Mouse (Mus musculus): Measurements from ENCODE around the gene Col8a2. TPM values are rescaled to one million over a fixed set of nuclear protein-coding genes. Genes with fewer than 3 reads are reported as not detected.

Gene Col8a2
- 2.1 and 3.6 TPM in 2 replicates for polyA plus RNA-seq (2015; fragmentation: Nextera tagmentation; extraction: Ambion mirVana)

- 3% methylated on average over 30 of the region's 42 CpGs for WGBS
- Histone ChIP-seq H3K27ac (ENCODE audit: low read length) (no peak within 1 kb of the TSS), H3K9me3 (ENCODE audit: control insufficient read depth, low read length) (peaks cover 6% of the 10 kb centered on the region; the same call in 1 of the 2 replicates), H3K36me3 (ENCODE audit: control insufficient read depth, insufficient read depth) (no peaks in the 10 kb centered on the region), H3K27me3 (replicated peaks; ENCODE audit: control insufficient read depth, insufficient read depth, low read length) (peaks cover 27% of the 10 kb centered on the region), H3K4me3 (replicated peaks; ENCODE audit: low read length) (peak within 1 kb of the TSS; percentile 27), H3K4me1 (replicated peaks; ENCODE audit: control insufficient read depth, insufficient read depth, low read length) (peaks cover 4% of the 10 kb centered on the region; the same call in 1 of the 2 replicates), H3K9ac (replicated peaks; ENCODE audit: low read depth, low read length) (no peak within 1 kb of the TSS), H3K4me2 (ENCODE audit: low read length) (peak within 1 kb of the TSS; percentile 33)
- ATAC-seq, result no peak
These were observed at the start of gene Col8a2 for GRCm38 (mm10) chr4:126286492-126286891. Gene Col8a2, plus strand, starts transcription at chr4:126286793.

- peaks cover 49% of the 10 kb centered on the region for H3K36me3 ChIP-seq (ENCODE audit: control insufficient read depth, insufficient read depth)
- WGBS, result 48% methylated on average over 5 of the region's 5 CpGs
- no peak overlapping the region for H3K9ac ChIP-seq (replicated peaks; ENCODE audit: low read depth, low read length)
- H3K27ac ChIP-seq (ENCODE audit: low read length), result no peak overlapping the region
- no peak overlapping the region for H3K4me3 ChIP-seq (replicated peaks; ENCODE audit: low read length)
- H3K27me3 ChIP-seq (replicated peaks; ENCODE audit: control insufficient read depth, insufficient read depth, low read length), result no peaks in the 10 kb centered on the region
- 0 out of 2 replicates have a peak, but pooled peaks have one; percentile 24 for ATAC-seq
- H3K4me1 ChIP-seq (replicated peaks; ENCODE audit: control insufficient read depth, insufficient read depth, low read length), result peaks cover 6% of the 10 kb centered on the region
- no peak overlapping the region for H3K4me2 ChIP-seq (ENCODE audit: low read length)
- H3K9me3 ChIP-seq (ENCODE audit: control insufficient read depth, low read length), result no peaks in the 10 kb centered on the region
These were observed 48.8 kb upstream of the Col8a2 start for GRCm38 (mm10) chr4:126237721-126238242.

- H3K27ac ChIP-seq (ENCODE audit: low read length), result no peak overlapping the region
- ATAC-seq, result no peak
- no peak overlapping the region for H3K9ac ChIP-seq (replicated peaks; ENCODE audit: low read depth, low read length)
- no peaks in the 10 kb centered on the region for H3K27me3 ChIP-seq (replicated peaks; ENCODE audit: control insufficient read depth, insufficient read depth, low read length)
- WGBS, result 90% methylated on average over 13 of the region's 13 CpGs
- peaks cover 6% of the 10 kb centered on the region for H3K4me1 ChIP-seq (replicated peaks; ENCODE audit: control insufficient read depth, insufficient read depth, low read length)
- peaks cover 28% of the 10 kb centered on the region for H3K36me3 ChIP-seq (ENCODE audit: control insufficient read depth, insufficient read depth)
- H3K4me2 ChIP-seq (ENCODE audit: low read length), result no peak overlapping the region
- H3K4me3 ChIP-seq (replicated peaks; ENCODE audit: low read length), result no peak overlapping the region
- H3K9me3 ChIP-seq (ENCODE audit: control insufficient read depth, low read length), result no peaks in the 10 kb centered on the region
These were observed 46.6 kb upstream of the Col8a2 start for GRCm38 (mm10) chr4:126239862-126240475.

- H3K27ac ChIP-seq (ENCODE audit: low read length), result no peak overlapping the region
- H3K4me3 ChIP-seq (replicated peaks; ENCODE audit: low read length), result no peak overlapping the region
- no peak overlapping the region for H3K9ac ChIP-seq (replicated peaks; ENCODE audit: low read depth, low read length)
- peaks cover 18% of the 10 kb centered on the region for H3K36me3 ChIP-seq (ENCODE audit: control insufficient read depth, insufficient read depth)
- peaks cover 6% of the 10 kb centered on the region for H3K4me1 ChIP-seq (replicated peaks; ENCODE audit: control insufficient read depth, insufficient read depth, low read length)
- H3K9me3 ChIP-seq (ENCODE audit: control insufficient read depth, low read length), result no peaks in the 10 kb centered on the region
- ATAC-seq, result no peak
- no peak overlapping the region for H3K4me2 ChIP-seq (ENCODE audit: low read length)
- no peaks in the 10 kb centered on the region for H3K27me3 ChIP-seq (replicated peaks; ENCODE audit: control insufficient read depth, insufficient read depth, low read length)
- 55% methylated on average over 9 of the region's 9 CpGs for WGBS
These were observed 44.6 kb upstream of the Col8a2 start for GRCm38 (mm10) chr4:126241956-126242355.

GRCm38 (mm10) chr4:126242510-126242909, 44.1 kb upstream of the Col8a2 start:
- WGBS, result 88% methylated on average over 6 of the region's 6 CpGs
- no peak overlapping the region for H3K9ac ChIP-seq (replicated peaks; ENCODE audit: low read depth, low read length)
- H3K27me3 ChIP-seq (replicated peaks; ENCODE audit: control insufficient read depth, insufficient read depth, low read length), result no peaks in the 10 kb centered on the region
- no peak for ATAC-seq
- H3K4me3 ChIP-seq (replicated peaks; ENCODE audit: low read length), result no peak overlapping the region
- H3K4me1 ChIP-seq (replicated peaks; ENCODE audit: control insufficient read depth, insufficient read depth, low read length), result peaks cover 6% of the 10 kb centered on the region
- no peak overlapping the region for H3K4me2 ChIP-seq (ENCODE audit: low read length)
- no peaks in the 10 kb centered on the region for H3K9me3 ChIP-seq (ENCODE audit: control insufficient read depth, low read length)
- peaks cover 16% of the 10 kb centered on the region for H3K36me3 ChIP-seq (ENCODE audit: control insufficient read depth, insufficient read depth)
- no peak overlapping the region for H3K27ac ChIP-seq (ENCODE audit: low read length)

GRCm38 (mm10) chr4:126246202-126246889, 40.2 kb upstream of the Col8a2 start:
- Histone ChIP-seq H3K9ac (replicated peaks; ENCODE audit: low read depth, low read length) (no peak overlapping the region), H3K4me2 (ENCODE audit: low read length) (no peak overlapping the region), H3K9me3 (ENCODE audit: control insufficient read depth, low read length) (no peaks in the 10 kb centered on the region), H3K4me3 (replicated peaks; ENCODE audit: low read length) (no peak overlapping the region), H3K4me1 (replicated peaks; ENCODE audit: control insufficient read depth, insufficient read depth, low read length) (peaks cover 22% of the 10 kb centered on the region), H3K27ac (ENCODE audit: low read length) (no peak overlapping the region), H3K36me3 (ENCODE audit: control insufficient read depth, insufficient read depth) (peaks cover 5% of the 10 kb centered on the region), H3K27me3 (replicated peaks; ENCODE audit: control insufficient read depth, insufficient read depth, low read length) (no peaks in the 10 kb centered on the region)
- 82% methylated on average over 13 of the region's 13 CpGs for WGBS
- ATAC-seq, result no peak

GRCm38 (mm10) chr4:126248261-126248868, 38.2 kb upstream of the Col8a2 start:
- H3K9ac ChIP-seq (replicated peaks; ENCODE audit: low read depth, low read length), result peak overlapping the region; percentile 5
- peaks cover 42% of the 10 kb centered on the region for H3K4me1 ChIP-seq (replicated peaks; ENCODE audit: control insufficient read depth, insufficient read depth, low read length)
- no peaks in the 10 kb centered on the region for H3K9me3 ChIP-seq (ENCODE audit: control insufficient read depth, low read length)
- no peaks in the 10 kb centered on the region for H3K36me3 ChIP-seq (ENCODE audit: control insufficient read depth, insufficient read depth)
- WGBS, result 10% methylated on average over 11 of the region's 11 CpGs
- no peak overlapping the region for H3K4me2 ChIP-seq (ENCODE audit: low read length)
- ATAC-seq, result peak; percentile 56; the same call in 1 of the 2 replicates
- H3K4me3 ChIP-seq (replicated peaks; ENCODE audit: low read length), result no peak overlapping the region
- H3K27me3 ChIP-seq (replicated peaks; ENCODE audit: control insufficient read depth, insufficient read depth, low read length), result no peaks in the 10 kb centered on the region
- peak overlapping the region; percentile 5 for H3K27ac ChIP-seq (ENCODE audit: low read length)

- Histone ChIP-seq H3K4me1 (replicated peaks; ENCODE audit: control insufficient read depth, insufficient read depth, low read length) (peaks cover 58% of the 10 kb centered on the region), H3K27me3 (replicated peaks; ENCODE audit: control insufficient read depth, insufficient read depth, low read length) (no peaks in the 10 kb centered on the region), H3K4me2 (ENCODE audit: low read length) (no peak overlapping the region), H3K36me3 (ENCODE audit: control insufficient read depth, insufficient read depth) (no peaks in the 10 kb centered on the region), H3K27ac (ENCODE audit: low read length) (no peak overlapping the region), H3K9me3 (ENCODE audit: control insufficient read depth, low read length) (no peaks in the 10 kb centered on the region), H3K4me3 (replicated peaks; ENCODE audit: low read length) (no peak overlapping the region), H3K9ac (replicated peaks; ENCODE audit: low read depth, low read length) (no peak overlapping the region)
- 52% methylated on average over 4 of the region's 4 CpGs for WGBS
- no peak for ATAC-seq
These were observed 35.9 kb upstream of the Col8a2 start for GRCm38 (mm10) chr4:126250659-126251058.

- Histone ChIP-seq H3K4me3 (replicated peaks; ENCODE audit: low read length) (no peak overlapping the region), H3K4me2 (ENCODE audit: low read length) (no peak overlapping the region)
- 64% methylated on average over 11 of the region's 11 CpGs for WGBS
These were observed 34.8 kb upstream of the Col8a2 start for GRCm38 (mm10) chr4:126251655-126252254.

More at GRCm38 (mm10) chr4:126251655-126252254, 34.8 kb upstream of the Col8a2 start:
- Histone ChIP-seq H3K27me3 (replicated peaks; ENCODE audit: control insufficient read depth, insufficient read depth, low read length) (no peaks in the 10 kb centered on the region), H3K9me3 (ENCODE audit: control insufficient read depth, low read length) (no peaks in the 10 kb centered on the region), H3K4me1 (replicated peaks; ENCODE audit: control insufficient read depth, insufficient read depth, low read length) (peaks cover 58% of the 10 kb centered on the region), H3K9ac (replicated peaks; ENCODE audit: low read depth, low read length) (peak overlapping the region; percentile 27; the same call in 1 of the 2 replicates), H3K27ac (ENCODE audit: low read length) (no peak overlapping the region), H3K36me3 (ENCODE audit: control insufficient read depth, insufficient read depth) (no peaks in the 10 kb centered on the region)
- no peak for ATAC-seq

Data from forebrain, embryonic 16.5 days (tissue).